Mouse (Mus musculus) bone marrow, adult 2 months (tissue): ENCODE results near the gene Psma5.

Experiments
- CTCF ChIP-seq: fragments of 200-500 bp; IDR thresholded peaks from 2 replicates; pipeline ENCODE4 v1.5.1; 2011; ENCODE audit warnings: low read length, control low read depth; ENCODE audit not compliant: control insufficient read depth, insufficient read depth
- POLR2A ChIP-seq: fragments of 200-500 bp; IDR thresholded peaks from 2 replicates; pipeline ENCODE4 v1.6.1; 2011; ENCODE audit warnings: low read depth, mild to moderate bottlenecking, control low read depth, low read length, borderline replicate concordance; ENCODE audit not compliant: control insufficient read depth

DNA sequence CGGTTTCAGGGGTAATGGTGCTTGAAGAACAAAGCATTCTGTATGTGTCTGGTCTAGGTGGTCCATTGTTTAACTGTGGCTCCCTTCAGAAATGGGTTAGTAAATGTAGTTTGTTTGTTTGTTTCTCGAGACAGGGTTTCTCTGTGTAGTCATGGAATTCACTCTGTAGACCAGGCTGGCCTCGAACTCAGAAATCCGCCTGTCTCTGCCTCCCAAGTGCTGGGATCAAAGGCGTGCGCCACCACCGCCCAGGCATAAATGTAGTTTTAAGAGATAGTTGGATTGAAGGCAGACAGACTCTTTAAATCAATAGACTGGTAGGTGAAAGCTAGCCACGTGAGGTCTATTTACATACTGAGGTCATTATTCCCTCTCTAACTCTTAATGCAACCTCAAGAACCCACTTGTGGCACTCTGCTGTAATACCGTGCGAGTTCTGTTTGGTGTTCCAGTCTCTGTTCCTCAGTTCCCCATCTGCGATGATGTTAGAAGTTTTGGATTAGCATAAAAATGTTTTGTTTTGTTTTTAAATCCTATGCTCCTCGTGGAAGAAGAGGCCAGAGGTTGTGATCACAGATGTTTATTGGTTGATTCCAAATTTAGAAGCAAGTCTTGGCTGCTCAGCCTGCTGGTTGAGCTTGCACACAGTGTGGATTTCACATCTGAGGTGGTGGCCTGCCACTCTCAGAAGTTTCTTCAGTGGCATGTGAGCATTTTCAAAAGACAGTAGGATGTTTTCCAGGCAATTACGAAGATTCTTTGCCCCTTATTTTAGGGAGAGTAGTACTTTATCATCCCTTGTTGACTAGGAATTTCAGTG lies 32.8 kb downstream of the Psma5 start:
- no peak for TF ChIP-seq POLR2A
- no peak for TF ChIP-seq CTCF
